Mouse (Mus musculus): Measurements from ENCODE around the gene Kat2a. TPM values are rescaled to one million over a fixed set of nuclear protein-coding genes. Genes with fewer than 3 reads are reported as not detected.

Kat2a gene
- polyA plus RNA-seq, 1 experiment = 29.9 TPM

GRCm38 (mm10) chr11:100719893-100720292 lies 7.6 kb upstream of the Kat2a start:
- no peaks in the 10 kb centered on the region for H3K27me3 ChIP-seq (ENCODE audit: control insufficient read depth, insufficient read depth, insufficient read length)
- H3ac ChIP-seq (ENCODE audit: control insufficient read depth, insufficient read length) = no peak overlapping the region
- TF ChIP-seq SRF (IDR thresholded peaks at IDR 0.05; ENCODE audit: control insufficient read depth, insufficient read length, low read depth) (no peak), TCF3 (IDR thresholded peaks at IDR 0.05; ENCODE audit: insufficient read length, low read depth) (no peak), MYOD1 (IDR thresholded peaks at IDR 0.05; ENCODE audit: control insufficient read depth in 1 of 3, insufficient read length in 2 of 3, low read depth in 2 of 3) (no peak), USF1 (IDR thresholded peaks at IDR 0.05; ENCODE audit: low read depth) (no peak), CEBPB (IDR thresholded peaks at IDR 0.05; ENCODE audit: insufficient read depth, poor library complexity, severe bottlenecking) (no peak), E2F4 (IDR thresholded peaks at IDR 0.05; ENCODE audit: insufficient read depth) (no peak), POLR2AphosphoS2 (IDR thresholded peaks at IDR 0.05; ENCODE audit: insufficient read length, low read depth) (no peak), TCF12 (IDR thresholded peaks at IDR 0.05; ENCODE audit: insufficient read depth, poor library complexity, severe bottlenecking) (no peak), MAX (IDR thresholded peaks at IDR 0.05; ENCODE audit: low read depth) (no peak), MYOG (IDR thresholded peaks at IDR 0.05; ENCODE audit: control insufficient read depth in 1 of 3, insufficient read depth in 1 of 3, insufficient read length in 2 of 3, low read depth in 2 of 3) (no peak), POLR2A (IDR thresholded peaks at IDR 0.05; ENCODE audit: insufficient read length, low read depth) (no peak), REST (IDR thresholded peaks at IDR 0.05; ENCODE audit: insufficient read depth, insufficient read length) (no peak)
- peaks cover 14% of the 10 kb centered on the region for H3K36me3 ChIP-seq (ENCODE audit: control insufficient read depth, insufficient read depth)
- peak overlapping the region; percentile 44 for H3K4me2 ChIP-seq (ENCODE audit: low read depth)
- no peak overlapping the region for H3K4me3 ChIP-seq
- peaks cover 44% of the 10 kb centered on the region for H3K79me2 ChIP-seq (ENCODE audit: control insufficient read depth, insufficient read depth)

GRCm38 (mm10) chr11:100719312-100719711 lies 7.0 kb upstream of the Kat2a start:
- Histone ChIP-seq H3K27me3 (ENCODE audit: control insufficient read depth, insufficient read depth, insufficient read length) (no peaks in the 10 kb centered on the region), H3K36me3 (ENCODE audit: control insufficient read depth, insufficient read depth) (peaks cover 14% of the 10 kb centered on the region), H3K4me3 (no peak overlapping the region), H3K4me2 (ENCODE audit: low read depth) (no peak overlapping the region), H3K79me2 (ENCODE audit: control insufficient read depth, insufficient read depth) (peaks cover 44% of the 10 kb centered on the region), H3ac (ENCODE audit: control insufficient read depth, insufficient read length) (no peak overlapping the region)
- TF ChIP-seq TCF3 (IDR thresholded peaks at IDR 0.05; ENCODE audit: insufficient read length, low read depth) = no peak
- TF ChIP-seq TCF12 (IDR thresholded peaks at IDR 0.05; ENCODE audit: insufficient read depth, poor library complexity, severe bottlenecking) = no peak
- no peak for TF ChIP-seq REST (IDR thresholded peaks at IDR 0.05; ENCODE audit: insufficient read depth, insufficient read length)
- TF ChIP-seq POLR2A (IDR thresholded peaks at IDR 0.05; ENCODE audit: insufficient read length, low read depth) = no peak
- TF ChIP-seq SRF (IDR thresholded peaks at IDR 0.05; ENCODE audit: control insufficient read depth, insufficient read length, low read depth) = no peak

GRCm38 (mm10) chr11:100718866-100719265 lies 6.6 kb upstream of the Kat2a start:
- Histone ChIP-seq H3K4me2 (ENCODE audit: low read depth) (no peak overlapping the region), H3K4me3 (no peak overlapping the region), H3K36me3 (ENCODE audit: control insufficient read depth, insufficient read depth) (peaks cover 14% of the 10 kb centered on the region), H3K27me3 (ENCODE audit: control insufficient read depth, insufficient read depth, insufficient read length) (no peaks in the 10 kb centered on the region), H3K79me2 (ENCODE audit: control insufficient read depth, insufficient read depth) (peaks cover 40% of the 10 kb centered on the region), H3ac (ENCODE audit: control insufficient read depth, insufficient read length) (no peak overlapping the region)
- TF ChIP-seq USF1 (IDR thresholded peaks at IDR 0.05; ENCODE audit: low read depth) = no peak
- TF ChIP-seq SRF (IDR thresholded peaks at IDR 0.05; ENCODE audit: control insufficient read depth, insufficient read length, low read depth) = no peak
- TF ChIP-seq POLR2AphosphoS2 (IDR thresholded peaks at IDR 0.05; ENCODE audit: insufficient read length, low read depth) = no peak
- no peak for TF ChIP-seq E2F4 (IDR thresholded peaks at IDR 0.05; ENCODE audit: insufficient read depth)
- no peak for TF ChIP-seq REST (IDR thresholded peaks at IDR 0.05; ENCODE audit: insufficient read depth, insufficient read length)
- no peak for TF ChIP-seq MAX (IDR thresholded peaks at IDR 0.05; ENCODE audit: low read depth)
- no peak for TF ChIP-seq TCF12 (IDR thresholded peaks at IDR 0.05; ENCODE audit: insufficient read depth, poor library complexity, severe bottlenecking)
- TF ChIP-seq MYOG (IDR thresholded peaks at IDR 0.05; ENCODE audit: control insufficient read depth in 1 of 3, insufficient read depth in 1 of 3, insufficient read length in 2 of 3, low read depth in 2 of 3) = no peak
- no peak for TF ChIP-seq TCF3 (IDR thresholded peaks at IDR 0.05; ENCODE audit: insufficient read length, low read depth)
- no peak for TF ChIP-seq CEBPB (IDR thresholded peaks at IDR 0.05; ENCODE audit: insufficient read depth, poor library complexity, severe bottlenecking)
- TF ChIP-seq POLR2A (IDR thresholded peaks at IDR 0.05; ENCODE audit: insufficient read length, low read depth) = no peak
- TF ChIP-seq MYOD1 (IDR thresholded peaks at IDR 0.05; ENCODE audit: control insufficient read depth in 1 of 3, insufficient read length in 2 of 3, low read depth in 2 of 3) = no peak

GRCm38 (mm10) chr11:100718462-100718861 lies 6.2 kb upstream of the Kat2a start:
- Histone ChIP-seq H3K79me2 (ENCODE audit: control insufficient read depth, insufficient read depth) (peaks cover 36% of the 10 kb centered on the region), H3K4me3 (no peak overlapping the region), H3K27me3 (ENCODE audit: control insufficient read depth, insufficient read depth, insufficient read length) (no peaks in the 10 kb centered on the region), H3ac (ENCODE audit: control insufficient read depth, insufficient read length) (no peak overlapping the region), H3K36me3 (ENCODE audit: control insufficient read depth, insufficient read depth) (peaks cover 14% of the 10 kb centered on the region), H3K4me2 (ENCODE audit: low read depth) (no peak overlapping the region)
- TF ChIP-seq MYOG (IDR thresholded peaks at IDR 0.05; ENCODE audit: control insufficient read depth in 1 of 3, insufficient read depth in 1 of 3, insufficient read length in 2 of 3, low read depth in 2 of 3) = no peak
- TF ChIP-seq TCF3 (IDR thresholded peaks at IDR 0.05; ENCODE audit: insufficient read length, low read depth) = no peak
- no peak for TF ChIP-seq E2F4 (IDR thresholded peaks at IDR 0.05; ENCODE audit: insufficient read depth)
- no peak for TF ChIP-seq REST (IDR thresholded peaks at IDR 0.05; ENCODE audit: insufficient read depth, insufficient read length)
- TF ChIP-seq USF1 (IDR thresholded peaks at IDR 0.05; ENCODE audit: low read depth) = no peak
- no peak for TF ChIP-seq POLR2AphosphoS2 (IDR thresholded peaks at IDR 0.05; ENCODE audit: insufficient read length, low read depth)
- TF ChIP-seq CEBPB (IDR thresholded peaks at IDR 0.05; ENCODE audit: insufficient read depth, poor library complexity, severe bottlenecking) = no peak
- TF ChIP-seq MAX (IDR thresholded peaks at IDR 0.05; ENCODE audit: low read depth) = no peak

- Histone ChIP-seq H3K36me3 (ENCODE audit: control insufficient read depth, insufficient read depth) (peaks cover 14% of the 10 kb centered on the region), H3K79me2 (ENCODE audit: control insufficient read depth, insufficient read depth) (peaks cover 18% of the 10 kb centered on the region), H3K4me2 (ENCODE audit: low read depth) (no peak overlapping the region), H3ac (ENCODE audit: control insufficient read depth, insufficient read length) (no peak overlapping the region), H3K4me3 (no peak overlapping the region), H3K27me3 (ENCODE audit: control insufficient read depth, insufficient read depth, insufficient read length) (no peaks in the 10 kb centered on the region)
- TF ChIP-seq POLR2A (IDR thresholded peaks at IDR 0.05; ENCODE audit: insufficient read length, low read depth) (no peak), SRF (IDR thresholded peaks at IDR 0.05; ENCODE audit: control insufficient read depth, insufficient read length, low read depth) (no peak), TCF12 (IDR thresholded peaks at IDR 0.05; ENCODE audit: insufficient read depth, poor library complexity, severe bottlenecking) (no peak)
Observed at GRCm38 (mm10) chr11:100716649-100717048, 4.4 kb upstream of the Kat2a start.

All from myocyte (in vitro differentiated cells).